Mouse (Mus musculus) E14TG2a.4 (cell line): ENCODE measurements around the gene Pnmal2.

Source experiments
- CTCF ChIP-seq: conservative IDR thresholded peaks from 2 replicates; pipeline ENCODE4 v1.5.1; 2014; ENCODE audit warnings: low read length
- POU5F1 ChIP-seq: IDR thresholded peaks from 2 replicates; pipeline ENCODE4 v1.6.1; 2014; ENCODE audit warnings: low read length, borderline replicate concordance

DNA sequence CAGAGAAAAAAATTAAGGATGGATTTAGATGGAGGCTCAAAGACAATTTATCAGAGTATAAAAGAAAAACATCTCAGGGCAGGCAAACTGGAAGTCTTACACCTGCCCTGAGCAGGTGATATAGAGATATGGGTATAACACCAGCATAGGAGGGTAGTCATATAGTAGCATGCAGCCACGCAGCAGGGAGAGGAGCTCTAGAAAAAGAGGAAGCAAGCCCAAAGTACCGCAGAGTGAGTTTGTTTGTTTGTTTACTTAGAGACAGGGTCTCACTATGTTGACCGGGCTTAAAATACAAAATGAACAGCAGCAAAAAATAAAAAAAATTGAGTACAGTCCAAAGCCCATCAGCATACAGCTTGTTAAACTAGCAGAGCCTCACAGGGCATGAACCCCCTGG is 26.7 kb downstream of the Pnmal2 start:
- TF ChIP-seq CTCF (no peak), POU5F1 (no peak)
